Mouse (Mus musculus): ENCODE measurements around the gene Pkp1. TPM values are rescaled to one million over a fixed set of nuclear protein-coding genes. Genes with fewer than 3 reads are reported as not detected.

Gene Pkp1
- polyA plus RNA-seq, 1 experiment from 2014 or later, result 0.03 TPM

DNA sequence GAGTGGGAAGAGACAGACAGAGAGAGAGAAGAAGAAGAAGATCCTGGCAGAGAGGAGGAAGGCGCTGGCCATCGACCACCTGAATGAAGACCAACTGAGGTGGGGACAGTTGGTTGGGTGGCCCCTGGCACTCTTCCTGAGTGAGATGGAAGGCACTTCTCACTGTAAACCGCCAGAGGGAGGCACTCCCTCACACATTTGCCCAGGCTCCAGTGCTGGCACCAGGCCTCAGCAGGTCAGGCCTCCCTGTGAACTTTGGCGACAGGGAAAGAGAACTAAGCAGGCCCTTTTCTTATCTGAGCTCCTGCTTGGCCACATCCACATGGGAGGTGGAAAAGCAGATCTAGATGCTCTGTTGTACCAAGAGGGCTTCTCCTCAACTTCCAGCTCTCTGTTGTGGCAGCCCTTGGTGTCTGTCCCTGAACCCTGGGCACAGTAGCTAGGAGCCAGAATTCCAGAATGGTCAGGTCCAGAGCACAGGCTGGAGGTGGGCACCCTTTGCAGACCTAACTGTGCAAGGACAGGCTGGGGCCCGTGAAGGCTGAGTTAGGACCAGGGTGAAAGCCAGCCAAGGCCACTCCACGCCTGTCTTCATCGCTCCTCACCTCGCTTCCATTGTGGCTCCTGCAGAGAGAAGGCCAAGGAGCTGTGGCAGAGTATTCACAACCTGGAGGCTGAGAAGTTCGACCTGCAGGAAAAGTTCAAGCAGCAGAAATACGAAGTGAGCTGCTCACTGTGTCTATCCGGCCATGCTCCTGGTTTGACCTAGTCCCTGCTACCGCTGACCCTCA lies 68.1 kb downstream of the Pkp1 start:
- ATAC-seq (peak; percentile 59), DNase-seq (ENCODE audit: low read depth, low spot score) (no peak)
- ChIA-PET POLR2A (interaction anchor here (1.2 kb wide), 1 partner anchor 11 kb away, joined by 3 read pairs; no protein-coding TSS in a partner anchor), CTCF (interaction anchor here (0.7 to 4.7 kb wide), 14 partner anchors 9 to 111 kb away, joined by 3 to 46 read pairs (median 4); no protein-coding TSS in a partner anchor)
- in situ Hi-C loops (cut with MboI; ENCODE audit: low pct_unique_long_range_greater_than_20kb), result no loop called here
- H3K27me3 ChIP-seq, result no peaks in the 10 kb centered on the region
- no peak for TF ChIP-seq CTCF (IDR thresholded peaks at IDR 0.05)

- ChIA-PET CTCF (interaction anchor here (0.8 to 2.1 kb wide), 21 partner anchors 10 to 129 kb away, joined by 3 to 28 read pairs (median 3); partner anchors contain the start of gene Tnnt2), POLR2A (interaction anchor here (0.8 kb wide), 1 partner anchor 10 kb away, joined by 3 read pairs; no protein-coding TSS in a partner anchor)
- TF ChIP-seq CTCF (IDR thresholded peaks at IDR 0.05), result no peak
- ATAC-seq, result no peak
- no peak for DNase-seq (ENCODE audit: low read depth, low spot score)
- in situ Hi-C loops (cut with MboI; ENCODE audit: low pct_unique_long_range_greater_than_20kb), result no loop called here
- H3K27me3 ChIP-seq, result no peaks in the 10 kb centered on the region
Measured at GRCm38 (mm10) chr1:135847611-135848351, 71.2 kb downstream of the Pkp1 start.

DNA sequence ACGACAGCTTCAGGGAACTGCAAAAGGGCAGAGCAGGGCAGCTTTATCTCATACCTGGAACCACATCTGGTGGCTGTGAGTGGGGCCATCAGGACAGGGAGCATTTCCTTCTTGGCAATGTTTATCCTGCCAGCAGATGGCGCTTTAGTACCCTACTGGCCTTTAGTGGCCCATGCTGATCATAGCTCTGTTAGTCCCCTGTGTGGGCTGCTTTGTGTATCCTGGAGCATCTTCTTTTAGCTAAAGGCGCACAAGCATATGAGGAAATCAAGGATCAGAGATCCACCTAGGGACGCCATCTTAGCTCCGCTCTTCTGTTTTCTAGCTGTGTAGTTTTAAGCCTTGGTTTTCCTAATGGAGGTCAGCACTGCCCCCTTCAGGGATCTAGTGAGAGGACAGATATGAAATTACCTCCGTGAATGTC lies 71.9 kb downstream of the Pkp1 start:
- CTCF ChIA-PET, result interaction anchor here (0.7 to 2.1 kb wide), 24 partner anchors 9 to 129 kb away, joined by 3 to 28 read pairs (median 3); partner anchors contain the start of gene Tnnt2
- ATAC-seq (peak; percentile 60), DNase-seq (ENCODE audit: low read depth, low spot score) (no peak)
- TF ChIP-seq CTCF (IDR thresholded peaks at IDR 0.05), result no peak
- in situ Hi-C loops (cut with MboI; ENCODE audit: low pct_unique_long_range_greater_than_20kb), result no loop called here
- POLR2A ChIA-PET, result interaction anchor here (0.8 kb wide), 1 partner anchor 10 kb away, joined by 3 read pairs; no protein-coding TSS in a partner anchor
- H3K27me3 ChIP-seq, result no peaks in the 10 kb centered on the region

GRCm38 (mm10) chr1:135846632-135847031 lies 72.4 kb downstream of the Pkp1 start:
- POLR2A ChIA-PET, result interaction anchor here (0.8 kb wide), 1 partner anchor 9 kb away, joined by 3 read pairs; no protein-coding TSS in a partner anchor
- ATAC-seq, result no peak
- TF ChIP-seq CTCF (IDR thresholded peaks at IDR 0.05), result no peak
- no peaks in the 10 kb centered on the region for H3K27me3 ChIP-seq
- in situ Hi-C loops (cut with MboI; ENCODE audit: low pct_unique_long_range_greater_than_20kb), result no loop called here
- CTCF ChIA-PET, result interaction anchor here (0.7 to 2.1 kb wide), 22 partner anchors 9 to 128 kb away, joined by 3 to 28 read pairs (median 4); partner anchors contain the start of gene Tnnt2
- DNase-seq (ENCODE audit: low read depth, low spot score), result no peak

DNA sequence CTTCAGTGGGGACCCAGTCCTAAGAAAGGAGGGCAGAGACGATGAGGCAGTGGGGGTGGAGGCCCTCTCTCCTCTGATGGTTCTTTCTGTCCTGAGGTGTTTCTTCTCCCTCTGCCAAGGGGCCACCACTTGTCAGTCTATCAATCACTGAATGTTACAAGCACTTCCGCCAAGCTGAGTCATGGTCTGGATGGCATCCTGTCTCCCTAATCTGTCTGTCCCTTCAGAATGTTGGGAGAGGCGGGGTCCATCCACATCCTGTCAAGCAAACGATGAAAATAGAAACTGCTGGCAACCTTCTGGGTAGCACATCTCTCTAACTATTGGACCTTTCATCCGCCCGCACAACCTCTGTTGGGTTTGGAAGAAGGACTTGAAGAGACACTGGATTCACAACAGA lies 74.5 kb downstream of the Pkp1 start:
- ATAC-seq, result no peak
- no peaks in the 10 kb centered on the region for H3K27me3 ChIP-seq
- in situ Hi-C loops (cut with MboI; ENCODE audit: low pct_unique_long_range_greater_than_20kb), result no loop called here
- CTCF ChIA-PET, result interaction anchor here (0.7 to 2.3 kb wide), 4 partner anchors 8 to 100 kb away, joined by 3 to 9 read pairs (median 4); partner anchors contain the start of gene Tnnt2
- POLR2A ChIA-PET, result no interaction called here
- TF ChIP-seq CTCF (IDR thresholded peaks at IDR 0.05), result no peak
- no peak for DNase-seq (ENCODE audit: low read depth, low spot score)

- CTCF ChIA-PET, result interaction anchor here (0.9 to 2.3 kb wide), 2 partner anchors 15 to 55 kb away, joined by 3 to 9 read pairs; no protein-coding TSS in a partner anchor
- ATAC-seq (no peak), DNase-seq (ENCODE audit: low read depth, low spot score) (no peak)
- no peaks in the 10 kb centered on the region for H3K27me3 ChIP-seq
- POLR2A ChIA-PET, result no interaction called here
- no peak for TF ChIP-seq CTCF (IDR thresholded peaks at IDR 0.05)
- in situ Hi-C loops (cut with MboI; ENCODE audit: low pct_unique_long_range_greater_than_20kb), result no loop called here
Measured at GRCm38 (mm10) chr1:135843519-135844262, 75.3 kb downstream of the Pkp1 start.

- TF ChIP-seq CTCF (IDR thresholded peaks at IDR 0.05), result no peak
- in situ Hi-C loops (cut with MboI; ENCODE audit: low pct_unique_long_range_greater_than_20kb), result no loop called here
- ChIA-PET POLR2A (interaction anchor here (2.1 kb wide), 1 partner anchor 15 kb away, joined by 5 read pairs; no protein-coding TSS in a partner anchor), CTCF (interaction anchor here (0.9 to 1.6 kb wide), 5 partner anchors 10 to 105 kb away, joined by 3 to 5 read pairs (median 4); no protein-coding TSS in a partner anchor)
- H3K27me3 ChIP-seq, result no peaks in the 10 kb centered on the region
- no peak for ATAC-seq
- no peak for DNase-seq (ENCODE audit: low read depth, low spot score)
Measured at GRCm38 (mm10) chr1:135840675-135841395, 78.2 kb downstream of the Pkp1 start.

- ChIA-PET CTCF (interaction anchor here (1.2 to 1.6 kb wide), 2 partner anchors 10 to 12 kb away, joined by 3 to 4 read pairs; no protein-coding TSS in a partner anchor), POLR2A (no interaction called here)
- no peaks in the 10 kb centered on the region for H3K27me3 ChIP-seq
- no peak for TF ChIP-seq CTCF (IDR thresholded peaks at IDR 0.05)
- in situ Hi-C loops (cut with MboI; ENCODE audit: low pct_unique_long_range_greater_than_20kb), result no loop called here
- DNase-seq (ENCODE audit: low read depth, low spot score) (no peak), ATAC-seq (no peak)
Measured at GRCm38 (mm10) chr1:135839065-135839464, 79.9 kb downstream of the Pkp1 start.

DNA sequence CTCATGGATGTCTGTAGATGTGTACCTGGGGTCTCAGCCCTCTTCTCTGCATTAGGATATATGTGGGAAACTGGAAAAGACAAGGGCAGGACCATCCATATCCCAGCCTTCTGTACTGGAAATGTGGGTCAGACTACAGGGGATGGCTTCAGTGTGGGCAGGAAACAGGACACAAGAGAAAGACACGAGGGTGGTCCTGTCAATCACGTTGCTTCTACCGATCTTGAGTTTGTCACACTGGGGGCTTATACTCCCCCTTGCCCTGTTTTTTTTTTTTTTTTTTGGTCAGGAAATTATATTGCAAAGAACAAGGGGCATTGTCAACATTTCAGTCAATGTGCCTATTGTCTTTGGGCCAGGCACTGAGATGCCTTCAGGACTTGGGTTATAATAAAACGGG lies 80.4 kb downstream of the Pkp1 start:
- in situ Hi-C loops (cut with MboI; ENCODE audit: low pct_unique_long_range_greater_than_20kb), result no loop called here
- no peaks in the 10 kb centered on the region for H3K27me3 ChIP-seq
- ChIA-PET CTCF (no interaction called here), POLR2A (no interaction called here)
- TF ChIP-seq CTCF (IDR thresholded peaks at IDR 0.05), result no peak
- no peak for ATAC-seq
- DNase-seq (ENCODE audit: low read depth, low spot score), result no peak
